ENCODE assay signal across 9 mouse cellular contexts in genomic region chr9:107297658-107298057, GRCm38 (mm10). TPM values are rescaled to one million over a fixed set of nuclear protein-coding genes. Genes with fewer than 3 reads are reported as not detected.
A peak's percentile ranks its signal among the peaks of the same experiment; 100 is the strongest.
DNase-seq lines count a peak whose midpoint lies in the region; ATAC-seq and TF ChIP-seq lines count a peak whose summit lies in the region.
"Had no signal": no experiment of that assay in that cellular context is flagged by ENCODE, and none has a peak within 500 bp of the region (broad histone marks: within the 10 kb centered on the region; RNA-seq: fewer than 3 reads in every experiment).

No protein-coding gene starts in this region.

- peaks cover 31% of the 10 kb centered on the region for H3K27me3 ChIP-seq in forebrain, embryonic 10.5 days (ENCODE audit: poor library complexity, severe bottlenecking)
- H3K27me3 ChIP-seq in limb, embryonic 11.5 days (ENCODE audit: control insufficient read depth, insufficient read depth, low read length), result no peaks in the 10 kb centered on the region
- no peaks in the 10 kb centered on the region for H3K27me3 ChIP-seq in neural tube, embryonic 14.5 days (ENCODE audit: control insufficient read depth, insufficient read depth, low read length)

- TF ChIP-seq POLR2A in lung, adult 2 months (IDR thresholded peaks at IDR 0.05; ENCODE audit: borderline replicate concordance, extremely low read depth, low read depth, low read length), result no peak

- peaks cover 16% of the 10 kb centered on the region for H3K36me3 ChIP-seq in forebrain, embryonic 10.5 days (replicated peaks)
- no peaks in the 10 kb centered on the region for H3K36me3 ChIP-seq in limb, embryonic 11.5 days (ENCODE audit: control insufficient read depth, insufficient read depth, low read length)
- H3K36me3 ChIP-seq in neural tube, embryonic 14.5 days (ENCODE audit: control insufficient read depth, insufficient read depth, low read length), result peaks cover 5% of the 10 kb centered on the region; the same call in 1 of the 2 replicates

- 34% methylated on average over 4 of the region's 4 CpGs for WGBS in lung, adult 2 months
- 89% methylated on average over 4 of the region's 4 CpGs for WGBS in forebrain, embryonic 10.5 days
- WGBS in limb, embryonic 11.5 days, result 87% methylated on average over 4 of the region's 4 CpGs
- WGBS in neural tube, embryonic 14.5 days, result 93% methylated on average over 4 of the region's 4 CpGs

- no peak for TF ChIP-seq CTCF in lung, adult 2 months (IDR thresholded peaks at IDR 0.05; ENCODE audit: insufficient read depth, low read length)

- H3K27ac ChIP-seq in forebrain, embryonic 10.5 days, result 0 out of 2 replicates have a peak overlapping the region, but pooled peaks have one; percentile 86
- no peak overlapping the region for H3K27ac ChIP-seq in limb, embryonic 11.5 days (replicated peaks; ENCODE audit: low read depth, low read length)
- H3K27ac ChIP-seq in neural tube, embryonic 14.5 days (ENCODE audit: low read depth, low read length), result no peak overlapping the region

- peak overlapping the region; percentile 93 for H3K4me2 ChIP-seq in limb, embryonic 11.5 days (ENCODE audit: low read depth, severe bottlenecking)
- peak overlapping the region; percentile 89 for H3K4me2 ChIP-seq in neural tube, embryonic 14.5 days (ENCODE audit: low read depth, low read length)

- H3K4me3 ChIP-seq in lung, adult 2 months (replicated peaks; ENCODE audit: extremely low read depth, low read depth, low read length), result peak overlapping the region; percentile 86
- H3K4me3 ChIP-seq in forebrain, embryonic 10.5 days, result peak overlapping the region; percentile 73
- H3K4me3 ChIP-seq in limb, embryonic 11.5 days (ENCODE audit: low read depth, low read length), result no peak overlapping the region
- H3K4me3 ChIP-seq in neural tube, embryonic 14.5 days (ENCODE audit: low read depth, low read length), result peak overlapping the region; percentile 73

- ATAC-seq in limb, embryonic 11.5 days (ENCODE audit: insufficient number of reproducible peaks, low FRiP score, low TSS enrichment, low read depth), result no peak
- no peak for ATAC-seq in neural tube, embryonic 14.5 days (ENCODE audit: low read depth)

- intact Hi-C loops in left cerebral cortex, postnatal 25 days (cut with DNase I), result no loop called here

- DNase-seq in lung, adult 2 months, result no peak
- DNase-seq in lung, postnatal 10 days, result no peak
- DNase-seq in forebrain, embryonic 10.5 days (ENCODE audit: extremely low spot score, low spot score), result no peak
- DNase-seq in limb, embryonic 11.5 days (ENCODE audit: low spot score), result no peak
- DNase-seq in spleen, adult 18-20 months, result no peak
- DNase-seq in left cerebral cortex, postnatal 25 days (ENCODE audit: low spot score in 2 of 2), result no peak
- DNase-seq in cerebellum, postnatal 36 days, result no peak

- no peak overlapping the region for H3K9ac ChIP-seq in limb, embryonic 11.5 days (ENCODE audit: low read length)
- H3K9ac ChIP-seq in neural tube, embryonic 14.5 days (replicated peaks; ENCODE audit: low read depth, low read length), result no peak overlapping the region

- H3K9me3 ChIP-seq in forebrain, embryonic 10.5 days, result no peaks in the 10 kb centered on the region
- H3K9me3 ChIP-seq in limb, embryonic 11.5 days (ENCODE audit: control insufficient read depth, low read length), result no peaks in the 10 kb centered on the region; the same call in 1 of the 2 replicates
- no peaks in the 10 kb centered on the region for H3K9me3 ChIP-seq in neural tube, embryonic 14.5 days (ENCODE audit: control insufficient read depth, low read length)

- peaks cover 22% of the 10 kb centered on the region for H3K4me1 ChIP-seq in lung, adult 2 months (ENCODE audit: control insufficient read depth, insufficient read depth, low read length)
- peaks cover 32% of the 10 kb centered on the region for H3K4me1 ChIP-seq in forebrain, embryonic 10.5 days
- H3K4me1 ChIP-seq in limb, embryonic 11.5 days (ENCODE audit: control insufficient read depth, insufficient read depth, low read length), result 0 out of 2 replicates have a peak, but pooled peaks cover 8% of the 10 kb centered on the region
- peaks cover 5% of the 10 kb centered on the region; the same call in 1 of the 2 replicates for H3K4me1 ChIP-seq in neural tube, embryonic 14.5 days (ENCODE audit: control insufficient read depth, insufficient read depth, low read length)

RNA-seq across cellular contexts. Expression of gene Cish, which starts 1.8 kb away (rescaled TPM):
- polyA plus RNA-seq in lung, adult 2 months (2012; rRNA removed), result 61.1 and 72.2 TPM in 2 replicates
- 7.2 and 7.6 TPM in 2 replicates for polyA plus RNA-seq in forebrain, embryonic 10.5 days (2016; fragmentation: Nextera tagmentation; extraction: Ambion mirVana)
- 4.1 and 4.4 TPM in 2 replicates for polyA plus RNA-seq in limb, embryonic 11.5 days (2014; fragmentation: Nextera tagmentation; extraction: Ambion mirVana)
- 5.4 and 7.7 TPM in 2 replicates for polyA plus RNA-seq in neural tube, embryonic 14.5 days (2014; fragmentation: Nextera tagmentation; extraction: Ambion mirVana)
- total RNA-seq in left cerebral cortex, postnatal 25 days (2021), result 1 to 10 TPM; 5.8 to 9.4 TPM

RNA-seq across cellular contexts. Expression of gene Mapkapk3, which starts 8.0 kb away (rescaled TPM):
- 29.3 and 41.1 TPM in 2 replicates for polyA plus RNA-seq in lung, adult 2 months (2012; rRNA removed)
- 5.9 and 6.6 TPM in 2 replicates for polyA plus RNA-seq in forebrain, embryonic 10.5 days (2016; fragmentation: Nextera tagmentation; extraction: Ambion mirVana)
- 4.9 and 5.9 TPM in 2 replicates for polyA plus RNA-seq in limb, embryonic 11.5 days (2014; fragmentation: Nextera tagmentation; extraction: Ambion mirVana)
- polyA plus RNA-seq in neural tube, embryonic 14.5 days (2014; fragmentation: Nextera tagmentation; extraction: Ambion mirVana), result 2.1 and 2.2 TPM in 2 replicates
- 1 to 10 TPM; 2.2 to 4.5 TPM for total RNA-seq in left cerebral cortex, postnatal 25 days (2021)

RNA-seq across cellular contexts. Expression of gene Hemk1, which starts 40.5 kb away (rescaled TPM):
- polyA plus RNA-seq in lung, adult 2 months (2012; rRNA removed), result 16.9 and 21.0 TPM in 2 replicates
- polyA plus RNA-seq in forebrain, embryonic 10.5 days (2016; fragmentation: Nextera tagmentation; extraction: Ambion mirVana), result 13.5 and 13.7 TPM in 2 replicates
- 10.0 and 10.1 TPM in 2 replicates for polyA plus RNA-seq in limb, embryonic 11.5 days (2014; fragmentation: Nextera tagmentation; extraction: Ambion mirVana)
- polyA plus RNA-seq in neural tube, embryonic 14.5 days (2014; fragmentation: Nextera tagmentation; extraction: Ambion mirVana), result 15.8 and 20.1 TPM in 2 replicates
- total RNA-seq in left cerebral cortex, postnatal 25 days (2021), result 10 to 100 TPM; 17.2 to 18.2 TPM

RNA-seq across cellular contexts. Expression of gene 6430571L13Rik, which starts 42.7 kb away (rescaled TPM):
- polyA plus RNA-seq in lung, adult 2 months (2012; rRNA removed), result 0.34 and 1.1 TPM in 2 replicates
- 1.0 and 1.6 TPM in 2 replicates for polyA plus RNA-seq in forebrain, embryonic 10.5 days (2016; fragmentation: Nextera tagmentation; extraction: Ambion mirVana)
- polyA plus RNA-seq in limb, embryonic 11.5 days (2014; fragmentation: Nextera tagmentation; extraction: Ambion mirVana), result 0.60 and 0.73 TPM in 2 replicates
- 4.3 and 7.3 TPM in 2 replicates for polyA plus RNA-seq in neural tube, embryonic 14.5 days (2014; fragmentation: Nextera tagmentation; extraction: Ambion mirVana)
- total RNA-seq in left cerebral cortex, postnatal 25 days (2021), result 1 to 10 TPM; 3.7 to 4.0 TPM
- total RNA-seq: neutrophil, adult 5-6 weeks had no signal
